14 mouse cellular contexts compared by ENCODE assay signal in genomic region chr9:13888981-13889380, GRCm38 (mm10).
DNase-seq lines count a peak whose midpoint lies in the region; ATAC-seq and TF ChIP-seq lines count a peak whose summit lies in the region.
"Had no signal": no experiment of that assay in that cellular context is flagged by ENCODE, and none has a peak within 500 bp of the region (broad histone marks: within the 10 kb centered on the region; RNA-seq: fewer than 3 reads in every experiment).

No protein-coding gene starts in this region.

- no peak for ATAC-seq in forebrain, postnatal 0 days
- no peak for ATAC-seq in midbrain, embryonic 14.5 days (ENCODE audit: low FRiP score, low TSS enrichment)
- ATAC-seq in midbrain, postnatal 0 days (ENCODE audit: low FRiP score), result no peak
- 0 out of 2 replicates have a peak, but pooled peaks have one; percentile 26 for ATAC-seq in midbrain, embryonic 16.5 days

- no peak for TF ChIP-seq EP300 in heart, adult 2 months (IDR thresholded peaks at IDR 0.05; ENCODE audit: insufficient read depth, low read depth, low read length)

- peaks cover 7% of the 10 kb centered on the region; the same call in 1 of the 2 replicates for H3K4me1 ChIP-seq in forebrain, embryonic 10.5 days
- H3K4me1 ChIP-seq in forebrain, postnatal 0 days (ENCODE audit: insufficient read depth), result peaks cover 4% of the 10 kb centered on the region
- no peaks in the 10 kb centered on the region for H3K4me1 ChIP-seq in heart, adult 2 months (ENCODE audit: control insufficient read depth, insufficient read depth, low read length)
- H3K4me1 ChIP-seq in midbrain, embryonic 14.5 days (ENCODE audit: control insufficient read depth, insufficient read depth, low read length), result 0 out of 2 replicates have a peak, but pooled peaks cover 5% of the 10 kb centered on the region
- H3K4me1 ChIP-seq in midbrain, postnatal 0 days (ENCODE audit: insufficient read depth, low read length), result no peaks in the 10 kb centered on the region
- H3K4me1 ChIP-seq in midbrain, embryonic 16.5 days (ENCODE audit: control insufficient read depth, insufficient read depth, low read length), result peaks cover 7% of the 10 kb centered on the region; the same call in 1 of the 2 replicates
- H3K4me1 ChIP-seq: heart, embryonic 15.5 days had no signal

- H3K79me2 ChIP-seq in heart, adult 2 months (replicated peaks; ENCODE audit: control insufficient read depth, insufficient read depth, low read length), result no peaks in the 10 kb centered on the region

- H3K9ac ChIP-seq in forebrain, postnatal 0 days, result no peak overlapping the region
- H3K9ac ChIP-seq in heart, adult 2 months (ENCODE audit: low read depth, low read length), result no peak overlapping the region
- H3K9ac ChIP-seq in midbrain, embryonic 14.5 days (replicated peaks; ENCODE audit: low read length), result no peak overlapping the region
- no peak overlapping the region for H3K9ac ChIP-seq in midbrain, postnatal 0 days (replicated peaks; ENCODE audit: low read length, poor library complexity, severe bottlenecking)
- no peak overlapping the region for H3K9ac ChIP-seq in midbrain, embryonic 16.5 days (ENCODE audit: low read depth, low read length)
- H3K9ac ChIP-seq: embryonic facial prominence, embryonic 15.5 days; heart, embryonic 15.5 days had no signal

- no peak for DNase-seq in forebrain, embryonic 10.5 days (ENCODE audit: extremely low spot score, low spot score)
- DNase-seq in forebrain, postnatal 0 days, result no peak
- DNase-seq in heart, adult 11 months, result peak; percentile 75
- no peak for DNase-seq in heart, adult 2 months
- DNase-seq in midbrain, embryonic 14.5 days, result no peak
- no peak for DNase-seq in midbrain, postnatal 0 days (ENCODE audit: low spot score)

- H3K4me3 ChIP-seq in forebrain, embryonic 10.5 days, result no peak overlapping the region
- H3K4me3 ChIP-seq in forebrain, postnatal 0 days (ENCODE audit: low read depth, low read length), result no peak overlapping the region
- no peak overlapping the region for H3K4me3 ChIP-seq in heart, adult 2 months
- no peak overlapping the region for H3K4me3 ChIP-seq in midbrain, embryonic 14.5 days (replicated peaks; ENCODE audit: low read depth, low read length)
- no peak overlapping the region for H3K4me3 ChIP-seq in midbrain, postnatal 0 days (ENCODE audit: low read depth, low read length)
- H3K4me3 ChIP-seq in midbrain, embryonic 16.5 days (ENCODE audit: low read depth, low read length), result no peak overlapping the region
- H3K4me3 ChIP-seq: embryonic facial prominence, embryonic 15.5 days; erythroblast, embryonic 14.5 days; gastrocnemius, adult 2 months; heart, embryonic 15.5 days had no signal

- no peak for TF ChIP-seq POLR2A in heart, adult 2 months (IDR thresholded peaks at IDR 0.05; ENCODE audit: insufficient read depth, low read depth, low read length)

- TF ChIP-seq CTCF in forebrain, postnatal 0 days (IDR thresholded peaks at IDR 0.05; ENCODE audit: low read depth), result no peak
- no peak for TF ChIP-seq CTCF in heart, adult 2 months (IDR thresholded peaks at IDR 0.05)
- TF ChIP-seq CTCF in midbrain, postnatal 0 days (IDR thresholded peaks at IDR 0.05), result no peak

- H3K27me3 ChIP-seq in forebrain, embryonic 10.5 days (ENCODE audit: poor library complexity, severe bottlenecking), result no peaks in the 10 kb centered on the region; the same call in 1 of the 2 replicates
- H3K27me3 ChIP-seq in forebrain, postnatal 0 days (ENCODE audit: insufficient read depth, low read length), result no peaks in the 10 kb centered on the region
- no peaks in the 10 kb centered on the region for H3K27me3 ChIP-seq in heart, adult 2 months (ENCODE audit: control insufficient read depth, insufficient read depth, low read length)
- no peaks in the 10 kb centered on the region for H3K27me3 ChIP-seq in midbrain, embryonic 14.5 days (ENCODE audit: control insufficient read depth, insufficient read depth, low read length)
- H3K27me3 ChIP-seq in midbrain, postnatal 0 days (ENCODE audit: insufficient read depth, low read length), result no peaks in the 10 kb centered on the region
- H3K27me3 ChIP-seq in midbrain, embryonic 16.5 days (ENCODE audit: control insufficient read depth, insufficient read depth, low read depth, low read length), result no peaks in the 10 kb centered on the region
- H3K27me3 ChIP-seq: embryonic facial prominence, embryonic 15.5 days had no signal

- intact Hi-C loops in heart, adult 2 months (cut with DNase I), result loop anchor here (1.0 to 2.0 kb wide), 2 partner anchors 386 to 453 kb away; partner anchors contain the start of gene Sesn3

- H3K27ac ChIP-seq in forebrain, embryonic 10.5 days, result peak overlapping the region; percentile 71
- no peak overlapping the region for H3K27ac ChIP-seq in forebrain, postnatal 0 days (ENCODE audit: low read depth, low read length)
- H3K27ac ChIP-seq in heart, adult 2 months, result no peak overlapping the region
- H3K27ac ChIP-seq in midbrain, embryonic 14.5 days (replicated peaks; ENCODE audit: low read depth, low read length), result 0 out of 2 replicates have a peak overlapping the region, but pooled peaks have one; percentile 49
- no peak overlapping the region for H3K27ac ChIP-seq in midbrain, postnatal 0 days (ENCODE audit: low read depth, low read length)
- no peak overlapping the region for H3K27ac ChIP-seq in midbrain, embryonic 16.5 days (ENCODE audit: low read length)
- H3K27ac ChIP-seq: embryonic facial prominence, embryonic 15.5 days; gastrocnemius, adult 2 months; heart, embryonic 15.5 days; hindbrain, postnatal 0 days had no signal

- peaks cover 6% of the 10 kb centered on the region for H3K9me3 ChIP-seq in forebrain, embryonic 10.5 days
- no peaks in the 10 kb centered on the region for H3K9me3 ChIP-seq in forebrain, postnatal 0 days (ENCODE audit: low read length)
- no peaks in the 10 kb centered on the region for H3K9me3 ChIP-seq in midbrain, embryonic 14.5 days (ENCODE audit: control insufficient read depth, low read length)
- no peaks in the 10 kb centered on the region for H3K9me3 ChIP-seq in midbrain, postnatal 0 days (ENCODE audit: low read length)
- H3K9me3 ChIP-seq in midbrain, embryonic 16.5 days (replicated peaks; ENCODE audit: control insufficient read depth, low read length, poor library complexity, severe bottlenecking), result no peaks in the 10 kb centered on the region
- H3K9me3 ChIP-seq: embryonic facial prominence, embryonic 15.5 days; heart, embryonic 15.5 days had no signal

- WGBS in forebrain, embryonic 10.5 days, result 82% methylated on average over 5 of the region's 5 CpGs
- WGBS in forebrain, postnatal 0 days, result 81% methylated on average over 5 of the region's 5 CpGs
- 65% methylated on average over 5 of the region's 5 CpGs for WGBS in heart, adult 2 months
- 81% methylated on average over 5 of the region's 5 CpGs for WGBS in midbrain, embryonic 14.5 days
- 77% methylated on average over 5 of the region's 5 CpGs for WGBS in midbrain, postnatal 0 days
- 79% methylated on average over 5 of the region's 5 CpGs for WGBS in midbrain, embryonic 16.5 days

- no peaks in the 10 kb centered on the region for H3K36me3 ChIP-seq in forebrain, embryonic 10.5 days (replicated peaks)
- no peaks in the 10 kb centered on the region for H3K36me3 ChIP-seq in forebrain, postnatal 0 days (ENCODE audit: insufficient read depth)
- H3K36me3 ChIP-seq in heart, adult 2 months (ENCODE audit: control insufficient read depth, insufficient read depth, low read length), result no peaks in the 10 kb centered on the region
- no peaks in the 10 kb centered on the region for H3K36me3 ChIP-seq in midbrain, embryonic 14.5 days (ENCODE audit: control insufficient read depth, insufficient read depth, low read length)
- H3K36me3 ChIP-seq in midbrain, postnatal 0 days (ENCODE audit: insufficient read depth, low read length), result no peaks in the 10 kb centered on the region
- no peaks in the 10 kb centered on the region for H3K36me3 ChIP-seq in midbrain, embryonic 16.5 days (ENCODE audit: control insufficient read depth, insufficient read depth, low read length)
- H3K36me3 ChIP-seq: embryonic facial prominence, embryonic 15.5 days; G1E; heart, embryonic 15.5 days had no signal

- H3K4me2 ChIP-seq in forebrain, postnatal 0 days (ENCODE audit: low read depth), result no peak overlapping the region
- no peak overlapping the region for H3K4me2 ChIP-seq in midbrain, embryonic 14.5 days (ENCODE audit: low read length)
- no peak overlapping the region for H3K4me2 ChIP-seq in midbrain, postnatal 0 days (ENCODE audit: low read depth, low read length, poor library complexity, severe bottlenecking)
- H3K4me2 ChIP-seq in midbrain, embryonic 16.5 days (ENCODE audit: low read length), result no peak overlapping the region
- H3K4me2 ChIP-seq: embryonic facial prominence, embryonic 15.5 days; heart, embryonic 11.5 days; heart, embryonic 15.5 days had no signal

Comparison
In these comparisons a context has a peak if more than half of its experiments do, and no peak if none do; other contexts are left out.
1. H3K27ac ChIP-seq: peak in forebrain, embryonic 10.5 days (single experiment) and midbrain, embryonic 14.5 days (single experiment); none in forebrain, postnatal 0 days (single experiment), heart, adult 2 months (single experiment), midbrain, postnatal 0 days (single experiment) and midbrain, embryonic 16.5 days (single experiment).